Mouse (Mus musculus) kidney, postnatal 0 days (tissue): ENCODE measurements around the gene Ccdc12. TPM values are rescaled to one million over a fixed set of nuclear protein-coding genes. Genes with fewer than 3 reads are reported as not detected.

ENCODE experiments used
- ATAC-seq: fragments of 200-750 bp; cut with Nextera tagmentation; replicated peaks from 2 replicates; pipeline ENCODE4 v1.8.0; 2017; ENCODE audit warnings: low read depth, moderate number of reproducible peaks, moderate TSS enrichment, moderate library complexity; ENCODE audit not compliant: low FRiP score
- DNase-seq: peaks from one replicate; pipeline ENCODE4 v3.0.0-alpha.2; 2016; ENCODE audit warnings: low spot score
- H3K27ac ChIP-seq: fragments of 300-500 bp; sonication (generic); 2 replicates; pipeline ENCODE4 v1.5.1; 2014; ENCODE audit warnings: mild to moderate bottlenecking
- H3K27me3 ChIP-seq: fragments of 300-500 bp; sonication (generic); 2 replicates; pipeline ENCODE4 v1.6.1; 2014; ENCODE audit warnings: low read length, mixed read lengths; ENCODE audit not compliant: insufficient read depth
- H3K36me3 ChIP-seq: fragments of 300-500 bp; sonication (generic); 2 replicates; pipeline ENCODE4 v1.6.1; 2014; ENCODE audit warnings: low read length, mixed read lengths; ENCODE audit not compliant: insufficient read depth
- H3K4me1 ChIP-seq: fragments of 300-500 bp; sonication (generic); replicated peaks from 2 replicates; pipeline ENCODE4 v1.6.1; 2014; ENCODE audit warnings: antibody characterized with exemption, low read length, mixed read lengths; ENCODE audit not compliant: insufficient read depth
- H3K4me2 ChIP-seq: fragments of 300-500 bp; sonication (generic); 2 replicates; pipeline ENCODE4 v1.6.1; 2014; ENCODE audit warnings: mild to moderate bottlenecking, low read length, moderate library complexity, mixed read lengths
- H3K4me3 ChIP-seq: fragments of 300-500 bp; sonication (generic); replicated peaks from 2 replicates; pipeline ENCODE4 v1.5.1; 2014; ENCODE audit warnings: low read depth, low read length
- H3K9ac ChIP-seq: fragments of 300-500 bp; sonication (generic); 2 replicates; pipeline ENCODE4 v1.6.1; 2014; ENCODE audit warnings: low read depth, low read length
- H3K9me3 ChIP-seq: fragments of 300-500 bp; sonication (generic); replicated peaks from 2 replicates; pipeline ENCODE4 v1.6.1; 2016; ENCODE audit warnings: low read length, inconsistent platforms, mixed read lengths
- CTCF ChIP-seq: IDR thresholded peaks from 2 replicates; pipeline ENCODE4 v1.5.1; 2016; ENCODE audit warnings: antibody characterized with exemption, low read depth, mild to moderate bottlenecking, moderate library complexity
- WGBS: fragments of 180-500 bp; shearing (Covaris S2); extraction: QIAGEN DNeasy Blood & Tissue Kit; methylation state at CpG from one replicate; pipeline ENCODE4 v1.1.7; 2014; 5-methylcytosine and 5-hydroxymethylcytosine counted together
- polyA plus RNA-seq: library from polyadenylated mRNA; unstranded; fragments of >200 nt; fragmentation: Nextera tagmentation; extraction: Ambion mirVana; gene quantifications from 2 replicates; pipeline ENCODE4 v1.2.1, GENCODE M21; 2015

Ccdc12 gene
- polyA plus RNA-seq, 1 experiment from 2014 or later, result 154 TPM

DNA sequence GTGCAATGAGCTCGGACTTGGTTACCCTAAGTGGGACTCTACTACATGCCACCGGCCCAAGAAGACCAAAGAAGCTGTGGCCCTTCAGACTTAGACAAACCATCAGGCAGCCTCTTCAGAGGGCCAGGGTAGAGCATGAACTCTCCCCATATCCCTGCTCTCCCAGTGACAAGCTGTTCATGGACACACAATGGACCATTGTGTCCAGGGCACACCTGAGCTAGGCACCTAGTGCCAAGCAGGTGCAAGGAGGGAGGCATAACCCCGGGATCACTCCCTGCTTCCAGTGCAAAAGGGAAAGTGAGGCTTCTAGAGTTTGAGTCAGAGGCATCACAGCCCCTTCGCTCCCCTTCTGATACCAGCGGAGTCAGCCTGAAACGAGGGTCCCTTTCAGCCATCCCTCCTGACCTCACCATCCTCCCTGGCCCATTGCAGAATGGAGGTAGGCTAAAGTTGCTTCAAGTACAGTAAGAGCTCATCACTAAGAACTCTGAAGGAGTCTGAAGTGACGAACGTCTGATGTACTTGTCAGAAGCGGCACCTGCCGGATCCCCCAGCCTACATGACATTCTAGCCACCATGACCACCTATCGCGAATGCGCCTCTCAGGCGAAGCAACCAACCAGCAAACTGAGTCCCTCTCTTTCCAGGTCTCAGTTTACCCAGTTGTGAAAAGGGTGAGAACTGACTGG, 3.2 kb upstream of the Ccdc12 start:
- Histone ChIP-seq H3K4me2 (peak overlapping the region; percentile 90), H3K27ac (peak overlapping the region; percentile 79), H3K4me3 (peak overlapping the region; percentile 63), H3K4me1 (peaks cover 17% of the 10 kb centered on the region), H3K9ac (peak overlapping the region; percentile 60), H3K36me3 (no peaks in the 10 kb centered on the region), H3K9me3 (no peaks in the 10 kb centered on the region), H3K27me3 (no peaks in the 10 kb centered on the region)
- TF ChIP-seq CTCF, result no peak
- DNase-seq, result no peak
- ATAC-seq, result no peak
- 21% methylated on average over 14 of the region's 14 CpGs for WGBS

DNA sequence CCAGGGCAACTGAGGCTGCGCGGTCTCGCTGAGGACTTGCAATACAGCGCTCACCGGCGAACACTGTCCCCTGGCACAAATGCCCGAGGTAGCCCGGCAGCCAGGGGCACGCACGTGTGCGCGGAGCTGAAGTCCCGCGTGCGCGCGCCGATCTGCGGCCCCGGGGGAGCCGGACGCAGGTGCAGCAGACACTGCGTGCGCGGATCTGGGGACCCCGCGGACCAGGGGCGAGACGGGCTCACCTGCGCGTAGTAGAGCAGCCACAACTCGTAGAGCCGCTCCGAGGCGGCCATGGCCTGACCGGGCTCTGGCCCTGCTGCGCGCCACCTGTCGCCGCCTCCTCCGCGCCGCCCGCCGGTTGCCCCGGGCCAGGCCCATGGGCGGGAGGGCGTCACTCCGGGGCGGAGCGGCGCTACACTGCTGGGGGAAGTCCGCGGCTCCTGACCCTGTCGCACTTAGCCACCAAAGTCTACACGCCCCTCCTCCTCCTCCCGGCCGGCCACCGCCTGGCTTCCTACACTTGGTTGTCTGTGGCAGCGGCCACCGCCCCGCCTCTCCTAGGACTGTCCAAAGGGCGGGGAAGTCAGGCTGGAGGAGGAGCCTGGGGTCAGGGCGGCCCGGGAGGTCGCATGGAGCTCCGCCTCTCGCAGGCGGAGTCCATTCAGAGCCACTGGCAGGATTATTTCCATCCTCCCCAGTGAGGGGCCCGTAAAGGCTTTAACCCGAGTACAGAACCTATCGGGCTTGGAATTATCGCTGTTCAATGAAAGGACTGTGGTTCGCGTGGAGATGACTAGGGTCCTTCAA, 2.4 kb upstream of the Ccdc12 start, which contains the start of gene Nbeal2:
Nbeal2 (minus strand) TSS at position 507 of the 807 bp plus-strand sequence.
- Histone ChIP-seq H3K4me2 (peak within 1 kb of the TSS; percentile 90), H3K4me3 (peak within 1 kb of the TSS; percentile 63), H3K27me3 (no peaks in the 10 kb centered on the region), H3K36me3 (no peaks in the 10 kb centered on the region), H3K9me3 (no peaks in the 10 kb centered on the region), H3K9ac (peak within 1 kb of the TSS; percentile 60), H3K4me1 (peaks cover 17% of the 10 kb centered on the region), H3K27ac (peak within 1 kb of the TSS; percentile 79)
- ATAC-seq, result peak; percentile 87
- under 1% methylated on average over 70 of the region's 75 CpGs for WGBS
- peak; percentile 97 for DNase-seq
- no peak for TF ChIP-seq CTCF

DNA sequence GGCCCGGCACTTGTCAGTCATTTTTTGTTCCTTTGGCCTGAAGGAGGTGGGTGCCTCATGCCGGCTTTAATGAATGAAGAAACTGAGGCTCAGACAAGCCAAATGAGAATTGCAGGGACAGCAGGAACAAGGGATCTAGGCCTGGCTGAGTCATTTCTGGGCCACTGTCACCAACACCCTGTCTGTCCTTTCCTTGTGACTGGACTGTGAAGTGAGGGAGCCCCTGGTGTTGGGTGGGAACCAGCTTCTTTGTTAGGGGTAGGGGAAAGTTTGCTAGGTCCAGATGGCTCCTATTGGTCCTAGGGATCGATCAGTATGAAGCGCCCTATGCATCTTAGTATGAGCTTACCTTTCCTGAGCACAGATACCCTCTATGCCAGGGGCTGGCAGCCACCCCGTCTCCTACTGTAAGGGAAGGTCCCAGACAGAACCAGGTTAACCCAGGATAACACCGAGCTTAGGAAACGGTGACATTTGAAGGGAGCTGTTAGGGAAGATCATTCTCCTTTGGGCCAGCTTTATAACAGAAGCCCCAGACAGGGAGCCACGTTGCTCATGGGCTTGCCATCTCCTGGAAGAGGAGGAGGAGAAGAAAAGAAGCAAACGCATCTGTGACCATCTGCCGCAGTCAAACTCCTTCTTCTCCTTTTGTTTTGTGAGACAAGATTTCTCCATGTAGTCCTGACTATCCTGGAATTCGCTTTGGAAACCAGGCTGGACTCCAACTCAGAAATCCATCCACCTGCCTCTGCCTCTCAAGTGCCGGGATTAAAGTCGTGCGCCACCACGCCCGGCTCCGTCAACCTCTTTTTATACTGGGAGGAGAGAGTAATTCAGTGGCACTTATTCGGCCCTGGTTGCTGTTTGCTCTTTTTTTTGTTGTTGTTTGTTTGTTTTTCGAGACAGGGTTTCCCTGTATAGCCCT, 1.3 kb upstream of the Ccdc12 start:
- Histone ChIP-seq H3K4me1 (peaks cover 17% of the 10 kb centered on the region), H3K36me3 (0 out of 2 replicates have a peak, but pooled peaks cover 8% of the 10 kb centered on the region), H3K9me3 (no peaks in the 10 kb centered on the region), H3K4me2 (peak overlapping the region; percentile 90), H3K27ac (peak overlapping the region; percentile 79), H3K4me3 (peak overlapping the region; percentile 63; the same call in 1 of the 2 replicates), H3K27me3 (no peaks in the 10 kb centered on the region), H3K9ac (peak overlapping the region; percentile 60; the same call in 1 of the 2 replicates)
- no peak for TF ChIP-seq CTCF
- no peak for DNase-seq
- 80% methylated on average over 19 of the region's 19 CpGs for WGBS
- ATAC-seq, result no peak

DNA sequence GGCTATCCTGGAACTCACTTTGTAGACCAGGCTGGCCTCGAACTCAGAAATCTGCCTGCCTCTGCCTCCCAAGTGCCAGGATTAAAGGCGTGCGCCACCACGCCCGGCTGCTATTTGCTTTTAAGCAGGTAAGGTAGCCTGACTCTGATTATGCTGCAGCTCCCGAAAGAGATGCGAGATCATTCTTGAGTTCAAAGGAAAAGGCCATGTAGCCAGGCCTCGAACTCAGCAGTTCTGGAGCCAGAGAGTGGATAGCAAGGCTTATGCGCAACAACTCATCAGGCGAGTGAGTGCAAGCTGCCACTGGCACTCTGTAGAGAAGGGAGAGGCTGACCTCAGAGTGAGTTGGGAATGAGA, 674 bp upstream of the Ccdc12 start:
- Histone ChIP-seq H3K9me3 (no peaks in the 10 kb centered on the region), H3K4me2 (peak overlapping the region; percentile 59), H3K4me1 (peaks cover 17% of the 10 kb centered on the region), H3K4me3 (peak overlapping the region; percentile 65), H3K27me3 (no peaks in the 10 kb centered on the region), H3K36me3 (0 out of 2 replicates have a peak, but pooled peaks cover 8% of the 10 kb centered on the region), H3K9ac (0 out of 2 replicates have a peak overlapping the region, but pooled peaks have one; percentile 14), H3K27ac (peak overlapping the region; percentile 77)
- TF ChIP-seq CTCF, result no peak
- DNase-seq, result no peak
- 81% methylated on average over 10 of the region's 10 CpGs for WGBS
- no peak for ATAC-seq

DNA sequence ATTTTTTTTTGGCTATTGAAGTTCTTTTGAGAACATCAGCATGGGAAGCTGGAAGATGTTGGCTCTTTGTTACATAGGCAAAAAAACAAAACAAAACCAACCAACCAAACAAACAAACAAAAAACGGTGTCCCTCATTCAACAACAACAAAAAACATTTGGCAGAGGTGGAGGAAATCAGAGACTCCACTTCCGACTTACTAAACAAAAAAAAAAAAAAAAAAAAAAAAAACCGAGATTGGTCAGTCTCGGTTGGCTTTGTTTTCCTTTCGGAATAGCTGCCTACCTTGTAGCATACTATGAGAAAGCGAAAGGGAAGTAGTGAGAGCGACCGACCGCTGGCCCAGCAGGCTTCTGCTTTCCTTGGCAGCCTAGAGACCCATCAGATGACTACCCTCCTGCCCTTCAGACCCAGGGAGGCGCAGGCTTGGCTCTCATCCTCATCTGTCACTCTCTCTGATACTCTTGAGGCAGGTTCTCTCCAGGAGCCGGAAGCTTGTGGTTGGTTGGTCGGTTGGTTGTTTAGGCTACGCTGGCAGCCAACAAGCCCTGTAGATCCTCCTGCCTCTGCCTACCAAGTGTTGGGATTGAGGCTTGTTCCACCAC, 1.3 kb downstream of the Ccdc12 start:
- DNase-seq (no peak), ATAC-seq (no peak)
- WGBS, result 69% methylated on average over 13 of the region's 13 CpGs
- peak overlapping the region; percentile 65 for H3K4me3 ChIP-seq
- peaks cover 13% of the 10 kb centered on the region for H3K4me1 ChIP-seq
- H3K9me3 ChIP-seq, result no peaks in the 10 kb centered on the region
- peak overlapping the region; percentile 77 for H3K9ac ChIP-seq
- no peak for TF ChIP-seq CTCF
- no peaks in the 10 kb centered on the region for H3K27me3 ChIP-seq
- H3K36me3 ChIP-seq, result 0 out of 2 replicates have a peak, but pooled peaks cover 8% of the 10 kb centered on the region
- peak overlapping the region; percentile 92 for H3K27ac ChIP-seq
- H3K4me2 ChIP-seq, result peak overlapping the region; percentile 59
